Mouse (Mus musculus) left cerebral cortex, adult 8-10 months (tissue): ENCODE data around the gene Gm26657. TPM values are rescaled to one million over a fixed set of nuclear protein-coding genes. Genes with fewer than 3 reads are reported as not detected.

Experiments
- DNase-seq, 2 experiments: peaks; one replicate each; pipeline ENCODE4 v3.0.0; 2022; ENCODE audit warnings: low spot score in 2 of 2
- total RNA-seq, 4 experiments: library from RNA; stranded (reverse); gene quantifications; 2 replicates each; pipeline ENCODE4 v1.2.4; 2022

The Gm26657 gene
- total RNA-seq, 4 experiments from 2014 or later, result not detected

GRCm38 (mm10) chr4:56756966-56757600 lies 17.2 kb downstream of the Gm26657 start:
- no peak for DNase-seq

- no peak for DNase-seq
Measured at GRCm38 (mm10) chr4:56757693-56758092, 17.8 kb downstream of the Gm26657 start.

- no peak for DNase-seq
Measured at GRCm38 (mm10) chr4:56767861-56768284, 28.0 kb downstream of the Gm26657 start.

GRCm38 (mm10) chr4:56768913-56769312 lies 29.0 kb downstream of the Gm26657 start:
- no peak for DNase-seq

GRCm38 (mm10) chr4:56771065-56771464 lies 31.2 kb downstream of the Gm26657 start:
- DNase-seq, result no peak

Other genes starting within 250 kb of the Gm26657 start
- gene Actl7b, start 1.4 kb downstream of the Gm26657 start, total RNA-seq, result under 1 TPM in 2 of 4 experiments, not detected in 2; 0.30 to 0.68 TPM
- not detected for gene Actl7a, start 3.3 kb downstream of the Gm26657 start, total RNA-seq
- 10 to 100 TPM; 62.8 to 82.3 (median 70.2) TPM for gene Elp1, start 62.3 kb downstream of the Gm26657 start, total RNA-seq
- 10 to 100 TPM; 15.1 to 18.0 (median 17.0) TPM for gene Fam206a, start 62.3 kb downstream of the Gm26657 start, total RNA-seq
- gene Ctnnal1, start 125.1 kb downstream of the Gm26657 start, total RNA-seq, result 10 to 100 TPM; 16.8 to 23.7 (median 21.4) TPM
- 10 to 100 TPM; 41.6 to 49.3 (median 45.9) TPM for gene Tmem245, start 207.4 kb downstream of the Gm26657 start, total RNA-seq